Mouse (Mus musculus) neural tube, embryonic 12.5 days (tissue): ENCODE data around the gene Shank3. TPM values are rescaled to one million over a fixed set of nuclear protein-coding genes. Genes with fewer than 3 reads are reported as not detected.
A peak's percentile ranks its signal among the peaks of the same experiment; 100 is the strongest.

Experiments
- ATAC-seq: fragments of 200-750 bp; cut with Nextera tagmentation; 2 replicates; pipeline ENCODE4 v1.8.0; 2017; ENCODE audit warnings: low read depth, mild to moderate bottlenecking, moderate TSS enrichment, moderate library complexity; ENCODE audit not compliant: low FRiP score
- H3K27ac ChIP-seq: fragments of 300-500 bp; sonication (generic); 2 replicates; pipeline ENCODE4 v1.5.1; 2016
- H3K27me3 ChIP-seq: fragments of 300-500 bp; sonication (generic); replicated peaks from 2 replicates; pipeline ENCODE4 v1.6.1; 2016; ENCODE audit warnings: mild to moderate bottlenecking
- H3K36me3 ChIP-seq: fragments of 300-500 bp; sonication (generic); 2 replicates; pipeline ENCODE4 v1.6.1; 2016; ENCODE audit warnings: mild to moderate bottlenecking
- H3K4me1 ChIP-seq: fragments of 300-500 bp; sonication (generic); 2 replicates; pipeline ENCODE4 v1.6.1; 2016
- H3K4me2 ChIP-seq: fragments of 300-500 bp; sonication (generic); replicated peaks from 2 replicates; pipeline ENCODE4 v1.6.1; 2016; ENCODE audit warnings: mild to moderate bottlenecking
- H3K4me3 ChIP-seq: fragments of 300-500 bp; sonication (generic); 2 replicates; pipeline ENCODE4 v1.5.1; 2016
- H3K9ac ChIP-seq: fragments of 300-500 bp; sonication (generic); 2 replicates; pipeline ENCODE4 v1.6.1; 2016; ENCODE audit warnings: mild to moderate bottlenecking
- H3K9me3 ChIP-seq: fragments of 300-500 bp; sonication (generic); 2 replicates; pipeline ENCODE4 v1.6.1; 2016; ENCODE audit warnings: mild to moderate bottlenecking
- WGBS: fragments of 180-500 bp; shearing (Covaris S2); methylation state at CpG from one replicate; pipeline ENCODE4 v1.1.7; 2016; 5-methylcytosine and 5-hydroxymethylcytosine counted together
- polyA plus RNA-seq: library from polyadenylated mRNA; unstranded; fragments of >200 nt; fragmentation: Nextera tagmentation; extraction: Ambion mirVana; gene quantifications from 2 replicates; pipeline ENCODE4 v1.2.1, GENCODE M21; 2016

Shank3 gene
- polyA plus RNA-seq, 1 experiment from 2014 or later, result 4.8 TPM

DNA sequence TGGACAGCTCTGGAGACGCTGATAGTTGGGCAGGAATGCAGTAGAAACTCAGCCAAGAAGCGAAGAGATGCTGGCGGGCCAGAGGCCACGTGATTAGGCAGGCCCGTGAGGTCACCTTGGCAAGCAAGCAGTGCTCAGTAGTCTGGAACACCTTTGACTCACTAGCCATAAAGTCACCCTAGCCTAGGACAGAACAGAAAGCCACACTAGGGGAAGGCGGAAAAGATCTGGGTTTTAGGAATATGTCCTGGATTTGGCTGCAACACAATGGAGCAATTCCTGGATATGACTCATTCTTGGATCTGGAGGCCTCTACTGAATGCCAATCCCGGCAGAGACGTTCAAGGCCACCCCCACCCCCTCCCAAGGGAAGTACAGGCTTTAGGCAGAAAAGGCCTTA lies 18.8 kb upstream of the Shank3 start:
- WGBS, result 91% methylated on average over 8 of the region's 8 CpGs
- no peak for ATAC-seq

DNA sequence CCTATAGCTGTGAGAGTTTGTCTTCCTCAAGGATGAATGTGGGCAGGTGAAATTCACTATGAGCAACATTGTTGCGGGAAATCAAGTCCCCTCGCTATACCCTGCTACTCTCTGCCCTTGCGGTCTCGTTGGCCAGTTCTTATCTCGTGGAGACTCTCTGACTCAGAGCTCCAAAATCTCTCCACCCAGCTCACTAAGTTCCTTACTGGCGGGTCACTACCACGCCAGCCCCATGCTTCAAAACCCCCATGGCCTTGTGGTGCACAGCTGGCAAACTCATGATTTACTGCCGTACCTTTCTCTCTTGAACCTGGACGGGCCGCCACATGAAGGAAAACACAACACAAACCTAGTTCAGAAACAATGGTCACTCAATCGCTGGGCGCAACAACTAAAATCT lies 11.2 kb upstream of the Shank3 start:
- no peak for ATAC-seq
- Histone ChIP-seq H3K4me1 (no peaks in the 10 kb centered on the region), H3K4me2 (no peak overlapping the region), H3K36me3 (no peaks in the 10 kb centered on the region), H3K9ac (no peak overlapping the region), H3K27ac (no peak overlapping the region), H3K27me3 (no peaks in the 10 kb centered on the region), H3K4me3 (no peak overlapping the region), H3K9me3 (no peaks in the 10 kb centered on the region)
- WGBS, result 82% methylated on average over 12 of the region's 12 CpGs

More for the DNA sequence above, 18.8 kb upstream of the Shank3 start:
- Histone ChIP-seq H3K27me3 (no peaks in the 10 kb centered on the region), H3K27ac (no peak overlapping the region), H3K9me3 (no peaks in the 10 kb centered on the region), H3K4me1 (peaks cover 3% of the 10 kb centered on the region), H3K9ac (no peak overlapping the region), H3K4me2 (no peak overlapping the region), H3K4me3 (no peak overlapping the region), H3K36me3 (no peaks in the 10 kb centered on the region)

GRCm38 (mm10) chr15:89488611-89489117 lies 10.8 kb upstream of the Shank3 start:
- ATAC-seq, result no peak
- no peaks in the 10 kb centered on the region for H3K36me3 ChIP-seq
- H3K4me3 ChIP-seq, result no peak overlapping the region
- no peak overlapping the region for H3K4me2 ChIP-seq
- 55% methylated on average over 14 of the region's 14 CpGs for WGBS
- no peak overlapping the region for H3K9ac ChIP-seq
- no peaks in the 10 kb centered on the region for H3K9me3 ChIP-seq
- no peaks in the 10 kb centered on the region for H3K27me3 ChIP-seq
- H3K4me1 ChIP-seq, result no peaks in the 10 kb centered on the region
- H3K27ac ChIP-seq, result no peak overlapping the region

DNA sequence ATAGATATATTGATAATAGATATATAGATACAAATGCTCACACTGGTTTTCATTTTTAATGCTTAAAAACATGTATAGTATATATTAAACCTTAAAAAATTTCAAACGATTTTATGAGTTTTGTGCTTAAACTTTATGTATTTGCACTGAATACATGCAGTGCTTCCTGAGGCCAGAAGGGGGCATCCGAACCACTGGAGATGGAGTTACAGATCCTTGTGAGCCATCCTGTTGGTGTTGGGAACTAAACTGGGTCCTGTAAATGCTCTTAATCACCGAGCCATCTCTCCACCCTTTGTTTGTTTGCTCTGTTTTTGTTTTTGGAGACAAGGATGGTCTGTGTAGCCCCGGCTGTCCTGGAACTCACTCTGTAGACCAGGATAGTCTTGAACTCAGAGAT lies 4.5 kb upstream of the Shank3 start:
- no peak for ATAC-seq
- peaks cover 13% of the 10 kb centered on the region for H3K4me1 ChIP-seq
- no peak overlapping the region for H3K9ac ChIP-seq
- H3K27ac ChIP-seq, result no peak overlapping the region
- H3K36me3 ChIP-seq, result no peaks in the 10 kb centered on the region
- no peaks in the 10 kb centered on the region for H3K9me3 ChIP-seq
- 80% methylated on average over 4 of the region's 4 CpGs for WGBS
- no peaks in the 10 kb centered on the region; the same call in none of the 2 replicates for H3K27me3 ChIP-seq
- no peak overlapping the region for H3K4me2 ChIP-seq
- H3K4me3 ChIP-seq, result no peak overlapping the region

DNA sequence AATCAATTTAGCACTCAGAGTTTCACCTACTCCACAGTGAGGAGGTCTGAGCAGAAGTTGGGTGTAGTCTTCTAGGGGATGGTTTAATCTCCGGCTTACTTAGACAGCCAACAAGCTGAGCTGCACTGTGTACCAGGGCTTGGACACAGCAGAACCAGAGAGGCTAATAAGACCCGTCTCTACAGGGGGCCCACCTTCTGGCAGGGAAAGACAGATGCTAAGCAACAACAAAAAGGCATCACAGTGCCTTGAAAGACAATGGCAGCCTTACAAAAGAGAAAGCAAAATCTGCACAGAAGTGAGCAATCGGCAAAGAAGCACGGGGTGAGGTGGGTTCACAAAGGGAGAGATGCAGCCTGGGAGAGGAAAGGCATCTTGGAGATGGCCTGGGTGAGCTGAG lies 3.3 kb upstream of the Shank3 start:
- H3K9ac ChIP-seq, result no peak overlapping the region
- peaks cover 19% of the 10 kb centered on the region for H3K4me1 ChIP-seq
- no peak overlapping the region for H3K27ac ChIP-seq
- ATAC-seq, result no peak
- H3K36me3 ChIP-seq, result no peaks in the 10 kb centered on the region
- H3K27me3 ChIP-seq, result peaks cover 4% of the 10 kb centered on the region
- H3K9me3 ChIP-seq, result no peaks in the 10 kb centered on the region
- WGBS, result 23% methylated on average over 4 of the region's 4 CpGs
- H3K4me3 ChIP-seq, result no peak overlapping the region
- no peak overlapping the region for H3K4me2 ChIP-seq

GRCm38 (mm10) chr15:89496841-89497240 lies 2.6 kb upstream of the Shank3 start:
- Histone ChIP-seq H3K9me3 (no peaks in the 10 kb centered on the region), H3K4me1 (peaks cover 19% of the 10 kb centered on the region), H3K36me3 (no peaks in the 10 kb centered on the region), H3K9ac (no peak overlapping the region), H3K27me3 (peaks cover 11% of the 10 kb centered on the region), H3K4me2 (no peak overlapping the region), H3K27ac (no peak overlapping the region), H3K4me3 (no peak overlapping the region)
- 39% methylated on average over 2 of the region's 2 CpGs for WGBS
- ATAC-seq, result no peak

- Histone ChIP-seq H3K4me3 (no peak overlapping the region), H3K27me3 (peaks cover 11% of the 10 kb centered on the region)
These were observed 1.9 kb upstream of the Shank3 start for GRCm38 (mm10) chr15:89497391-89498048.

GRCm38 (mm10) chr15:89498049-89498960 lies 1.1 kb upstream of the Shank3 start:
- Histone ChIP-seq H3K4me3 (peak overlapping the region; percentile 82), H3K27ac (no peak overlapping the region), H3K36me3 (0 out of 2 replicates have a peak, but pooled peaks cover 4% of the 10 kb centered on the region), H3K9ac (peak overlapping the region; percentile 94), H3K4me1 (peaks cover 19% of the 10 kb centered on the region), H3K27me3 (peaks cover 11% of the 10 kb centered on the region), H3K9me3 (no peaks in the 10 kb centered on the region), H3K4me2 (peak overlapping the region; percentile 92)
- whole genome bisulfite sequencing, result 3% methylated on average over 38 of the region's 41 CpGs
- peak; percentile 35 for ATAC-seq

More at GRCm38 (mm10) chr15:89497391-89498048, 1.9 kb upstream of the Shank3 start:
- Histone ChIP-seq H3K4me2 (no peak overlapping the region), H3K9me3 (no peaks in the 10 kb centered on the region), H3K36me3 (no peaks in the 10 kb centered on the region), H3K9ac (no peak overlapping the region), H3K4me1 (peaks cover 19% of the 10 kb centered on the region), H3K27ac (no peak overlapping the region)
- no peak for ATAC-seq
- 35% methylated on average over 4 of the region's 4 CpGs for WGBS

GRCm38 (mm10) chr15:89499784-89500220 lies 379 bp downstream of the Shank3 start:
- Histone ChIP-seq H3K4me2 (peak overlapping the region; percentile 92), H3K4me3 (peak overlapping the region; percentile 82), H3K9me3 (no peaks in the 10 kb centered on the region), H3K27me3 (peaks cover 11% of the 10 kb centered on the region), H3K27ac (0 out of 2 replicates have a peak overlapping the region, but pooled peaks have one; percentile 26), H3K9ac (peak overlapping the region; percentile 94), H3K36me3 (peaks cover 10% of the 10 kb centered on the region), H3K4me1 (peaks cover 19% of the 10 kb centered on the region)
- peak; percentile 76 for ATAC-seq
- under 1% methylated on average over 55 of the region's 60 CpGs for WGBS

DNA sequence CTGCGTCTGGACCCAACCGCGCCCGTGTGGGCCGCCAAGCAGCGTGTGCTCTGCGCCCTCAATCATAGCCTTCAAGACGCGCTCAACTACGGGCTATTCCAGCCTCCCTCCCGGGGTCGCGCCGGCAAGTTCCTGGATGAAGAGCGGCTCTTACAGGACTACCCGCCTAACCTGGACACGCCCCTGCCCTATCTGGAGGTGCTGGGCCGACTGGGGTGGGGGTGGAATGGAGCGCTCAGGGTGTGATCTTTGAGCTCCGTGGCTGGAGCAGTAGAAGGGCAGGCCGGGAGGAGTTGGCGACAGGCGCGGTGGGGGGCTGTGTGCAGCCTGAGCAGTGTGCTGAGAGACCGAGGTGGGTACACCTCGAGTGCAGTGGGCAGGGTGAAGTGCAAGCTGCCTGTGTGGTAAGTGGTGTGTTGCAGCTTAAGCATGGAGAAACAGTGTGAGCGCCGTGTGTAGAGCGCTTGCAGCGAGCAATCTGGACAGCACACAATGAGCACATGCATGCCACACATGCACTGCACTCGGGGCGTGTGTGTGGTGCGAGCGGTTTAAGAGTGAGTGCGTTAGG lies 883 bp downstream of the Shank3 start:
- peak; percentile 49 for ATAC-seq
- Histone ChIP-seq H3K4me2 (peak overlapping the region; percentile 92), H3K27me3 (peaks cover 11% of the 10 kb centered on the region), H3K27ac (no peak overlapping the region), H3K4me3 (peak overlapping the region; percentile 82), H3K4me1 (peaks cover 19% of the 10 kb centered on the region), H3K9ac (peak overlapping the region; percentile 94), H3K36me3 (peaks cover 10% of the 10 kb centered on the region), H3K9me3 (no peaks in the 10 kb centered on the region)
- under 1% methylated on average over 35 of the region's 35 CpGs for WGBS

DNA sequence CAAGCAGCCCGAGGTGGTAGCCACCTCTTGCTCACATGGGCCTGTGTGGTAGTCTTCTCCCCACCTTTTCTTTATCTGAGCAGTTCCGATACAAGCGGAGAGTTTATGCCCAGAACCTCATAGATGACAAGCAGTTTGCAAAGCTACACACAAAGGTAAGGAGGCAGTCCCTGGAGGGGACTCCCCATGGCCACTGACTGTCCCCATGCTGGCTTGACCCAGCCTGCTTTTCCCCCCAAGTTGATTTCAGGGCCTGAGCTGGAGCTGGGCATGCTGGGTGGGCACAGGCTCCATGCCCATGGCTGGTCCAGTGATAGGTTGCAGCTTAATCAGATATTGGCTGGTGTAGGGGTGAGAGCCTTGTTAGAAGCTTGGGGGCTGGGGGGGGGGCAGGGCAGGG lies 1.9 kb downstream of the Shank3 start:
- Histone ChIP-seq H3K27ac (no peak overlapping the region), H3K4me1 (peaks cover 19% of the 10 kb centered on the region), H3K9ac (no peak overlapping the region), H3K27me3 (peaks cover 11% of the 10 kb centered on the region), H3K9me3 (no peaks in the 10 kb centered on the region), H3K36me3 (peaks cover 13% of the 10 kb centered on the region), H3K4me3 (no peak overlapping the region), H3K4me2 (peak overlapping the region; percentile 92)
- WGBS, result 78% methylated on average over 3 of the region's 3 CpGs
- no peak for ATAC-seq

GRCm38 (mm10) chr15:89504838-89505237 lies 5.4 kb downstream of the Shank3 start:
- Histone ChIP-seq H3K4me2 (no peak overlapping the region), H3K27ac (no peak overlapping the region), H3K36me3 (peaks cover 22% of the 10 kb centered on the region), H3K27me3 (peaks cover 11% of the 10 kb centered on the region; the same call in 1 of the 2 replicates), H3K4me1 (peaks cover 5% of the 10 kb centered on the region; the same call in 1 of the 2 replicates), H3K9me3 (no peaks in the 10 kb centered on the region), H3K4me3 (no peak overlapping the region), H3K9ac (no peak overlapping the region)
- WGBS, result 93% methylated on average over 9 of the region's 9 CpGs
- ATAC-seq, result no peak
